Mouse (Mus musculus) liver, postnatal 0 days (tissue): ENCODE measurements at regions not wholly inside any gene's neighbourhood (a gene's known extent, or its start where the extent isn't known, plus 50 kb on each side); places are given as distances from the start of the nearest gene placed in this dataset.

Experiments
- ATAC-seq: fragments of 200-750 bp; cut with Nextera tagmentation; 2 replicates; pipeline ENCODE4 v1.8.0; 2017; ENCODE audit warnings: mild to moderate bottlenecking, moderate library complexity
- DNase-seq: peaks from one replicate; pipeline ENCODE4 v3.0.0-alpha.2; 2016
- H3K27ac ChIP-seq: fragments of 300-500 bp; sonication (generic); 2 replicates; pipeline ENCODE4 v1.5.1; 2014; ENCODE audit warnings: antibody characterized with exemption, moderate library complexity, mild to moderate bottlenecking, low read depth
- H3K27me3 ChIP-seq: fragments of 300-500 bp; sonication (generic); 2 replicates; pipeline ENCODE4 v1.6.1; 2014; ENCODE audit warnings: low read length, control low read depth, mixed read lengths; ENCODE audit not compliant: insufficient read depth
- H3K36me3 ChIP-seq: fragments of 300-500 bp; sonication (generic); replicated peaks from 2 replicates; pipeline ENCODE4 v1.6.1; 2014; ENCODE audit warnings: mild to moderate bottlenecking, control low read depth, low read length, moderate library complexity, mixed read lengths; ENCODE audit not compliant: insufficient read depth
- H3K4me1 ChIP-seq: fragments of 300-500 bp; sonication (generic); 2 replicates; pipeline ENCODE4 v1.6.1; 2014; ENCODE audit warnings: antibody characterized with exemption, mild to moderate bottlenecking, control low read depth; ENCODE audit not compliant: insufficient read depth
- H3K4me2 ChIP-seq: fragments of 300-500 bp; sonication (generic); 2 replicates; pipeline ENCODE4 v1.6.1; 2014; ENCODE audit warnings: low read depth, mild to moderate bottlenecking, low read length, moderate library complexity, mixed read lengths
- H3K4me3 ChIP-seq: fragments of 300-500 bp; sonication (generic); 2 replicates; pipeline ENCODE4 v1.5.1; 2014; ENCODE audit warnings: low read depth, low read length
- H3K9ac ChIP-seq: fragments of 300-500 bp; sonication (generic); replicated peaks from 2 replicates; pipeline ENCODE4 v1.6.1; 2014; ENCODE audit warnings: mild to moderate bottlenecking, moderate library complexity
- H3K9me3 ChIP-seq: fragments of 300-500 bp; sonication (generic); 2 replicates; pipeline ENCODE4 v1.6.1; 2016; ENCODE audit warnings: mild to moderate bottlenecking, control low read depth, low read length, mixed read lengths
- CTCF ChIP-seq: sonication (generic); IDR thresholded peaks from 2 replicates; pipeline ENCODE4 v1.5.1; 2016; ENCODE audit warnings: antibody characterized with exemption, low read depth
- EP300 ChIP-seq: IDR thresholded peaks from 2 replicates; pipeline ENCODE4 v1.6.1; 2016; ENCODE audit warnings: antibody characterized with exemption, low read depth, mild to moderate bottlenecking
- WGBS: fragments of 180-500 bp; shearing (Covaris S2); extraction: QIAGEN DNeasy Blood & Tissue Kit; methylation state at CpG from one replicate; pipeline ENCODE4 v1.1.7; 2014; ENCODE audit not compliant: insufficient replicate concordance; 5-methylcytosine and 5-hydroxymethylcytosine counted together

DNA sequence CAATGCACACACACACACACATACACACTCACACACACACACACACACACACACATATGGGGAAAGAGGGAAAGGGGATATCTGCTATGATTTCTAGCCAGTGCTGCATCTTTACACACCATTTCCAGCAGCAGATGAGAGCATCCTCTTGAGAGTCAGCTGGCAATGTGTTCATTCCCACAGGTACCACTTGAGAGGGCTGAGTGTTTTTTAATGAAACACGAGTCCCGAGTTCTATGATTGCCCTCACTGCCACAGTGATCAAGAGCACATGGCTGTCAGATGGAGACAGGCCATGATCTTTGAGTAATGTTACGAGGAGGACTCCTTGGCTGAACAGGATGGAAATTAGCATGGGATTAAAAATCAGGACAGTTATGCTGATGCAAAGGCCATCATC, 589.3 kb downstream of the Dcdc2c start:
- Histone ChIP-seq H3K27ac (no peak overlapping the region), H3K27me3 (no peaks in the 10 kb centered on the region), H3K9ac (no peak overlapping the region), H3K4me1 (no peaks in the 10 kb centered on the region), H3K4me3 (no peak overlapping the region), H3K4me2 (no peak overlapping the region), H3K36me3 (no peaks in the 10 kb centered on the region), H3K9me3 (no peaks in the 10 kb centered on the region)
- DNase-seq (no peak), ATAC-seq (no peak)
- 63% methylated on average over 3 of the region's 3 CpGs for WGBS
- TF ChIP-seq CTCF (no peak), EP300 (no peak)

DNA sequence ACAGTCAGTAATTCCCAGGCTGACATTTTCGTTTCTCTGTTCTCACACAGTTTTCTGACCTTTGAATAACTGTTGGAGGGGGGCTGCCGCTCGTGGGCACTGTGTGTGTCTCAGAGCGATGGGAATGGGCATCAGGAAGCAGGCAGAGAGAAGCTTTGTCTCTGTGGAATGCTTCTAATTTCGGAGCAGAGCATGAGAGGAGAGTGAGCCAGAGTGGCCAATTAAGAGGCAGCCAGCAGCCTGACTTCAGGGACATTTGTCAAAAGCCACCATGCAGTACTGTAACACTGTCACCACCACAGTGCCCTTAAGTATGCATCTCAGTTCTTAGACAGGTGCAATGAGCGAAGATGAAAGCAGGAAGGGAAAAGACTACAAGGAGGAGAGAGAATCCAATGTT, 592.1 kb downstream of the Dcdc2c start:
- no peak overlapping the region for H3K27ac ChIP-seq
- DNase-seq (no peak), ATAC-seq (no peak)
- TF ChIP-seq EP300 (no peak), CTCF (no peak)
- H3K4me2 ChIP-seq, result no peak overlapping the region
- no peaks in the 10 kb centered on the region for H3K9me3 ChIP-seq
- H3K27me3 ChIP-seq, result no peaks in the 10 kb centered on the region
- H3K9ac ChIP-seq, result no peak overlapping the region
- WGBS, result 46% methylated on average over 6 of the region's 6 CpGs
- no peak overlapping the region for H3K4me3 ChIP-seq
- H3K36me3 ChIP-seq, result no peaks in the 10 kb centered on the region
- no peaks in the 10 kb centered on the region for H3K4me1 ChIP-seq

DNA sequence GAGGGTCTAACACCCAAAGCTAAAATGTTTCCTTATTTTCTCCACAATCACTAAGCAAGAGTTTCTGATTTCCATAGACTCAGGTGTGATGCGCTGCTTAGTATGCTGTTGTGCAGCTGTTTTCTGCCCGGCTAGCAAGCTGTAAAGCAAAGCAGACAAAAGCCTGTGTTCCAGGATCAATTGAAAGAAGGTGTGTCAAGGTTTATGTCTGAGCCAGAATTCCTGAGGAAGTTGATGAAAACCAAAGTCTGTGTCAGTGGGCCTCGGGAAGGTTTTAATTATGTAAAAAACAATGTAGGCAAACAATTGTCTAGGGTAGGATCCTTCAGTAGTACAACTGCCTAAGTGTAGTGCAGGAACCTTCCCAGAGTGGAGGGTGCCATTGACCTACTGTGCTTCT, 604.6 kb downstream of the Dcdc2c start:
- TF ChIP-seq CTCF (no peak), EP300 (no peak)

DNA sequence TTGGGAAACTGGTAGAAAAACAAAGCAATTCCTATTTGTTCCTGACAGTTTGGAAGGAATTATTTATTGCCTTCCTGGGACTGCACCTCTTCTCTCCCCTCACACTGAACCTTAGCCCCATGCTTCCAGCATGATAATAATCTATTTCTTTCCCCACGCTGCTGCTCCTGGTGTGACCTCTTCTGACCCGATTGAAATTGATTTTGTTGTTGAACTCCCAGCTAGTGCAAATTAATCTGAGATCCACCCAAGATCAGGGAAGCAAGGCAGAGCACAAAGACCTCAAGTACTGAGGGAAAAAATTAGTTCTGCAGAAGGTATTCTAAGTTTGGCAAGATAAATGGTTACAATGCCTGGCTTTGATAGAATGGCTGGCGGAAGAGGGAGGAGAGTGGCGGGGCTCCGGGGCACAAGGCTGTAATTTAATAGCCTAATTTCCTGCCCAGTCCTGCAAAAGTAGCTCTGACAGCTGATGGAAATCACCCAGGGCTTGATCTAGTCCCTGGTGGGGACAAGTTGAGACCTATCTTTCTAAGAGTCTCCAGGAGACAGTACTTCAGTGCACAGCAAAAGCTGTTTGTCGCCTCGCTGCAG, 604.6 kb upstream of the Sox11 start:
- ATAC-seq, result 0 out of 2 replicates have a peak, but pooled peaks have one; percentile 31
- DNase-seq, result no peak
- H3K27me3 ChIP-seq, result no peaks in the 10 kb centered on the region

More for the DNA sequence above, 604.6 kb downstream of the Dcdc2c start:
- Histone ChIP-seq H3K36me3 (no peaks in the 10 kb centered on the region), H3K9me3 (no peaks in the 10 kb centered on the region), H3K4me2 (no peak overlapping the region), H3K4me3 (no peak overlapping the region), H3K9ac (no peak overlapping the region), H3K27me3 (no peaks in the 10 kb centered on the region), H3K4me1 (0 out of 2 replicates have a peak, but pooled peaks cover 3% of the 10 kb centered on the region), H3K27ac (no peak overlapping the region)
- no peak for ATAC-seq
- 61% methylated on average over 3 of the region's 3 CpGs for WGBS
- no peak for DNase-seq

DNA sequence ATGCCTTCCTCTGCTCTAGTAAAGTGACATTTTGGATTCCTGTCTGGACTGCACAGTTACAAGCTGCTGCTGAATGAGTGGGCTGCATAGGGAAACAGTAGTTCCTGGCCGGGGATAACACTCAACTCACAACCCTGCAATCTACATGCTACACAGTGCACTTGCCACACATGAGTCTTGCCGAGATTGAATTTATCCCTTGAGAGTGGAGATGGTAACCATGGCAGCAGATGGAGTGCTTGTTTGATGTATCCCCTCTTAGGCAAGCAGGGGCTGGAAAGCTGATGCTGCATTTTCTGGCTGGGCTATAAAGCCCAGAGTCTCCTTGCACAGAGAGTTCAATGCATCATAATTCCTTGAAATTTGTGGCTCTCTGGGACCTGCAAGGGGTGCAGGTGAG, 603.0 kb upstream of the Sox11 start:
- ATAC-seq (no peak), DNase-seq (no peak)
- H3K4me3 ChIP-seq, result no peak overlapping the region
- H3K27me3 ChIP-seq, result no peaks in the 10 kb centered on the region
- H3K4me2 ChIP-seq, result no peak overlapping the region
- H3K36me3 ChIP-seq, result no peaks in the 10 kb centered on the region
- WGBS, result 57% methylated on average over 2 of the region's 2 CpGs
- no peak for TF ChIP-seq EP300
- TF ChIP-seq CTCF, result no peak
- no peak overlapping the region for H3K27ac ChIP-seq
- H3K9me3 ChIP-seq, result no peaks in the 10 kb centered on the region
- 0 out of 2 replicates have a peak, but pooled peaks cover 3% of the 10 kb centered on the region for H3K4me1 ChIP-seq
- no peak overlapping the region for H3K9ac ChIP-seq

More for the DNA sequence above, 604.6 kb upstream of the Sox11 start:
- H3K36me3 ChIP-seq, result no peaks in the 10 kb centered on the region
- no peak overlapping the region for H3K4me2 ChIP-seq
- H3K27ac ChIP-seq, result no peak overlapping the region
- 50% methylated on average over 7 of the region's 7 CpGs for WGBS
- H3K9ac ChIP-seq, result no peak overlapping the region
- H3K4me1 ChIP-seq, result 0 out of 2 replicates have a peak, but pooled peaks cover 3% of the 10 kb centered on the region
- no peak for TF ChIP-seq CTCF
- no peak for TF ChIP-seq EP300
- no peaks in the 10 kb centered on the region for H3K9me3 ChIP-seq
- no peak overlapping the region for H3K4me3 ChIP-seq

DNA sequence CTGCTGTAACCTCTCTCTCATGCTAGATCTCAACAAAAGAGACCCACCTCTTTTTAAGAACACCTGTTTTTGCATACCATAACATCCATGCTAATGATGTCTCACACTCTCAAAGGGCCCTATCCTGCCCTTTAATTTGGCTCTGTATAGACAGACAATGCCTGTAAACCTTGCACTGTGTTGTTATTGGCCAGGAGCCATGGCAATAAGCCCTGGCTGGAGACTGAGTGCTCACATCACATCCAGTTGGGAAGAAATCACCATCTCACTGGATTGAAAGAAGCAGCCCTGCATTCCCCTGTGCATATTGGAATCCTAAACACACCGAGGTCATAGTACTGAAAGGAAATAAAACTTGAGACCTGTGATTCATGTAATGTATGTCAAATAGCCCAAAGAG, 598.7 kb upstream of the Sox11 start:
- Histone ChIP-seq H3K4me2 (no peak overlapping the region), H3K4me3 (no peak overlapping the region), H3K36me3 (no peaks in the 10 kb centered on the region), H3K27me3 (no peaks in the 10 kb centered on the region), H3K9me3 (no peaks in the 10 kb centered on the region), H3K4me1 (no peaks in the 10 kb centered on the region), H3K9ac (no peak overlapping the region), H3K27ac (no peak overlapping the region)
- TF ChIP-seq CTCF (no peak), EP300 (no peak)
- ATAC-seq (no peak), DNase-seq (no peak)
- WGBS, result 70% methylated on average over 1 of the region's 1 CpGs
